Mouse (Mus musculus) erythroblast, embryonic 14.5 days (primary cell): ENCODE data around the gene Krtap5-4. TPM values are rescaled to one million over a fixed set of nuclear protein-coding genes. Genes with fewer than 3 reads are reported as not detected.
"Not testable (repeated sequence)": the region's sequence is repeated elsewhere in the genome, so short reads cannot be mapped to it uniquely, and the experiment has no call there.

Experiments
- H3K27me3 ChIP-seq: 2 replicates; pipeline ENCODE4 v1.6.1; 2012; ENCODE audit warnings: inconsistent platforms; ENCODE audit not compliant: control insufficient read depth
- H3K36me3 ChIP-seq: 2 replicates; pipeline ENCODE4 v1.6.1; 2012; ENCODE audit warnings: mild to moderate bottlenecking, inconsistent platforms; ENCODE audit not compliant: control insufficient read depth
- H3K4me1 ChIP-seq: 2 replicates; pipeline ENCODE4 v1.6.1; 2012; ENCODE audit warnings: inconsistent platforms; ENCODE audit not compliant: control insufficient read depth
- H3K4me3 ChIP-seq: replicated peaks from 2 replicates; pipeline ENCODE3; 2012; ENCODE audit warnings: moderate library complexity, mild to moderate bottlenecking, inconsistent platforms
- H3K9me3 ChIP-seq: 2 replicates; pipeline ENCODE4 v1.6.1; 2012; ENCODE audit warnings: low read length, inconsistent platforms, mixed read lengths; ENCODE audit not compliant: control insufficient read depth
- GATA1 ChIP-seq: IDR thresholded peaks from 2 replicates; pipeline ENCODE4 v1.6.1; 2012; ENCODE audit warnings: low read length, inconsistent platforms, mixed read lengths
- TAL1 ChIP-seq: IDR thresholded peaks from 3 replicates; pipeline ENCODE4 v1.6.1; 2012; ENCODE audit warnings: low read length, inconsistent platforms, mixed read lengths
- polyA plus RNA-seq: library from polyadenylated mRNA; stranded (reverse); fragments of >175 nt; gene quantifications from 2 replicates; pipeline ENCODE4 v1.2.3, GENCODE M21; 2012

The Krtap5-4 gene
- polyA plus RNA-seq = not detected in 2 replicates

DNA sequence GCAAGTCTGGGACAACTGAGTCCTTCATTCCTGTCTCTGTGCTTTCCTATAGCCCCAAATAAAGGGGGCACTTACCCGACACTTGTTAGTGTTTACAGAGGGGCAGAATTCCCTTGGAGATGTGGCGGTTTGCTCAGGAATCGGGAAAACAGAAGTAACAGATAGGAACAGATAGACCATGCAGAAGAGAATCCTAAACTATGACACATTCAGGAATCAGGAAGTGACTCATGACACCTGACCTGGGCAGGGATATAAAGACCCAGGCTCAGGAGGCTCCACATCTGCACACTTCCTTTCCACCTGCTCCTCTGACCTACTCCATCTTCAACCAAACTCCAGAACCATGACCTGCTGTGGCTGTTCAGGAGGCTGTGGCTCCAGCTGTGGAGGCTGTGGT, at the start of gene Krtap5-4:
Krtap5-4 (plus strand) TSS at position 301 of the 400 bp plus-strand sequence.
- TF ChIP-seq GATA1 = no peak
- TF ChIP-seq TAL1 = no peak
- H3K36me3 ChIP-seq = no peaks in the 10 kb centered on the region
- peaks cover 23% of the 10 kb centered on the region for H3K27me3 ChIP-seq
- no peaks in the 10 kb centered on the region for H3K9me3 ChIP-seq
- no peak within 1 kb of the TSS for H3K4me3 ChIP-seq
- no peaks in the 10 kb centered on the region for H3K4me1 ChIP-seq

DNA sequence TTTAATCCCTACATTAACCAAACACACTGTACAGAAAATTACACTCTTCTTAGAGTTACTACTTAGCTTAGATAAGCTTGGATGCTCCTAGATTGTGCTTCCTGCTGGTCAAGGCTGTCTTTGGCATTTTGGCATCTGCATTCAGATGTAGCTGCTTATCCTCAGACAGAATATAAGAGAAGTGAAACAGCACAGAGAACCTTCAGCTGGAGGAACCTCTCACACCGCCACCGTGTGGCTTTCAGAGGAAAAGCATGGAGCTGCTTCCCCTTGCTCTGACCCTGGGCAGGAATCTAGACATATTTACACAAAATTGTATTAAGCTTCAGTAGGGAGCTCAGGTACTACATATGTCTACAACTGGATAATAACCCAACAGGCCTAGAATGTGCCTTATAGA, 47.8 kb upstream of the Krtap5-4 start:
- Histone ChIP-seq H3K4me1 (no peaks in the 10 kb centered on the region), H3K4me3 (no peak overlapping the region), H3K27me3 (peaks cover 2% of the 10 kb centered on the region; the same call in 1 of the 2 replicates), H3K9me3 (no peaks in the 10 kb centered on the region), H3K36me3 (no peaks in the 10 kb centered on the region)
- TF ChIP-seq GATA1 = no peak
- TF ChIP-seq TAL1 = no peak

DNA sequence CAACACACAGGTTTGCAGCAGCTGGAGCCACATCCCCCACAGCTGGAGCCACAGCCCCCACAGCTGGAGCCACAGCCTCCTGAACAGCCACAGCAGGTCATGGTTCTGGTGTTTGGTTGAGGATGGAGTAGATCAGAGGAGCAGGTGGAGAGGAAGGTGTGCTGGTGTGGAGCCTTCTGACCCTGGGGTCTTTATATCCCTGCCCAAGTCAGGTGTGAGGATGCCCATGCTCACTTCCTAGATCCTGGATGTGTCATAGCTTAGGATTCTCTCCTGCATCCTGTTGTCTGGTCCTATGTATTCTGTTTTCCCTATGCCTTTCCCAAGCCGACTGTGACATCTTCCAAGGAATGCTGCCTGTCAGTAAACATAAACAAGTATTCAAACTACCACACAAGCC, 45.1 kb upstream of the Krtap5-4 start, which contains the start of gene Gm2431:
Gm2431 (minus strand) TSS at position 101 of the 400 bp plus-strand sequence.
- H3K9me3 ChIP-seq, H3K4me1 ChIP-seq, H3K4me3 ChIP-seq, H3K36me3 ChIP-seq, H3K27me3 ChIP-seq: not testable (repeated sequence)

DNA sequence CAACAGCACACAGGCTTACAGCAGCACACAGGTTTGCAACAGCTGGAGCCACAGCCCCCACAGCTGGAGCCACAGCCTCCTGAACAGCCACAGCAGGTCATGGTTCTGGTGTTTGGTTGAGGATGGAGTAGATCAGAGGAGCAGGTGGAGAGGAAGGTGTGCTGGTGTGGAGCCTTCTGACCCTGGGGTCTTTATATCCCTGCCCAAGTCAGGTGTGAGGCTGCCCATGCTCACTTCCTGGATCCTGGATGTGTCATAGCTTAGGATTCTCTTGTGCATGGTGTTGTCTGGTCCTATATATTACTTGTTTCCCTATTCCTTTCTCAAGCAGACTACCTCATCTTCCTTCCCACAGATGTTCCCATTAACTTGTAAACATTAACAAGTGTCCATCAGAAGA, 29.1 kb upstream of the Krtap5-4 start, which contains the start of gene Gm4559:
Gm4559 (minus strand) TSS at position 101 of the 400 bp plus-strand sequence.
- not testable (repeated sequence) for H3K36me3 ChIP-seq

DNA sequence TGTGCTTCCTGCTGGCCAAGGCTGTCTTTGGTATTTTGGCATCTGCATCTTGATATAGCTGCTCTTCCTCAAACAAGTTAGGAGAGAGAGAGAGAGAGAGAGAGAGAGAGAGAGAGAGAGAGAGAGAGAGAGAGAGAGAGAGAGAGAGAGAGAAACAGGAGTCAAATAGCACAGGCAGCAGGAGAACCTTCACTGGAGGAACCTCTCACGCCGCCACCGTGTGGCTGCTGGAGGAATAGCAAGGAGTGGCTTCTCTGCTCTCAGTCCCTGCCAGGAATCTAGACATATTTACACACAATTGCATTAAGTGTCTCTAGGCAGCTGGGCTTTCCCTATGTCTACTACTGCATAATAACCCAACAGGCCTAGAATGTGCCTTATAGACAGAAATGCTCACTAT, 25.2 kb upstream of the Krtap5-4 start:
- not testable (repeated sequence) for H3K36me3 ChIP-seq, H3K9me3 ChIP-seq, H3K4me1 ChIP-seq, H3K4me3 ChIP-seq
- peaks cover 24% of the 10 kb centered on the region for H3K27me3 ChIP-seq

More for the DNA sequence above, 29.1 kb upstream of the Krtap5-4 start, which contains the start of gene Gm4559:
- H3K9me3 ChIP-seq, H3K27me3 ChIP-seq, H3K4me1 ChIP-seq, H3K4me3 ChIP-seq: not testable (repeated sequence)

DNA sequence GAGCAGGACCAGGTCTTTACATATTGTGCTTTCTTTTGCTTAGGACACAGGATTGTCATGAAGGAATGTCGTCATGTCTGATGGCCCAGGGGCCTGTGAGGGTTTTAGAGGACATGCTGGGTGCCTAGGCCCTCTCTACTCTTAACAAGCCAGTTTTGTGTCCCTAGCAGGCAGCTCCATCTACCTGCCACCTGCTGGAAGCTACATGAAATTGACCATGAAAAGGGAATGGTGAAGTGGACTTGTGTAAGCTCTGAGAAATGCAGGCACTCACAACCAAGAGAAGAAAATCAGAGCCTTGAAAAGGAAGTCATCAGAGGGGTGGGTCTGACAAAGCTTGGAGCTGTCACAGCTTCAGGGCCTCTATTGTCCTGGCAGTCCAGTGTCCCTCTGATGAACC, 24.1 kb upstream of the Krtap5-4 start:
- H3K36me3 ChIP-seq, H3K4me1 ChIP-seq: not testable (repeated sequence)
- peaks cover 35% of the 10 kb centered on the region for H3K27me3 ChIP-seq

DNA sequence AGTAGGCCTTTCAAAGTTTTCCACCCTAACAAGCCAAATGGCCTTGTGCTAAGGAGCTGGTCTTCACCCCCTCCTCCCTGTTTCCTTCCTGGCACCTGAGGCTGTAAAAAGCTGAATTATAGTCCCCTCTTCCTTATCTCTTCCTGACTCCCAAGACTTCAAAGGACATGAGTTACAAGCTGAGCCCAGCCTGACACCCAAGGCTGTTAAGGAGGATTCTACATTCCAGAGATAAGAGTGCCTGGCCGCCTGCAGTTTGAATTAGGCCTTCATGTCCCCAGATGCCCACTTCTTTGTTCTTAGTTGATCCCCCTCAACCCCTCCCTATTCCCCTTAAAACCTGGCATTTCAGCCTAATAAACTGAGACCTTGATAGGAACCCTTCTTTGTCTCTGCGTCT, 20.5 kb upstream of the Krtap5-4 start:
- H3K4me3 ChIP-seq, H3K36me3 ChIP-seq, H3K4me1 ChIP-seq, H3K9me3 ChIP-seq: not testable (repeated sequence)
- H3K27me3 ChIP-seq = peaks cover 48% of the 10 kb centered on the region

More for the DNA sequence above, 24.1 kb upstream of the Krtap5-4 start:
- not testable (repeated sequence) for H3K4me3 ChIP-seq, H3K9me3 ChIP-seq

DNA sequence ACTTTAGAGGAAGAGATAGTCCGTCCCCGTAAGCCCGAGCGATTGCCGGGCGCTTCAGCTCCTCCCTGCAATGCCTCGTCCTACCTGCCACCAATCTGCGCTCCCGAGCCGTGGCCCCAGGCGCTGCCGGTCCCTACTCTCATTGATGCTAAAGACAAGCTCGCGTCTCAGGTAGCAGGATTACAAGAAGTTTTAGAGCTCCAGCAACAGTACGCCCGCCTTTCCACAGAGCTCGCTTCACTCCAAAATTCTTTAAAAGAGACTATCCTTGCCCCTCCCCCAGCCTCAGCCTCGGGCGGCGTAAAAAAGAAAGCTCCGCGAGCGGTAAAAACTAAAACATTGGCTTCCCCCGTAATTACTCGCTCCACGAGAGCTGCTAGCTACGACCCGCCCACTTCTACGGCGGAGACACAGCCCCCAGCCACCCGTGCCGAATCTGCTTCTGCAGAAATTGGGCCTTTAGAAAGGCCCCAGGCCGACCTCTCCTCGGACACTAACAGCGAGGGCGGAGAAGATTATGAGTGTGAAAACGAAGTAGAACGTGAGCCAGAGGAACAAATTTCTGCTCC, 19.2 kb upstream of the Krtap5-4 start:
- H3K9me3 ChIP-seq = no peaks in the 10 kb centered on the region
- H3K27me3 ChIP-seq = peaks cover 48% of the 10 kb centered on the region
- no peaks in the 10 kb centered on the region for H3K36me3 ChIP-seq
- no peak for TF ChIP-seq TAL1
- TF ChIP-seq GATA1 = no peak
- H3K4me3 ChIP-seq = peak overlapping the region; percentile 54
- H3K4me1 ChIP-seq = peaks cover 1% of the 10 kb centered on the region; the same call in 1 of the 2 replicates

DNA sequence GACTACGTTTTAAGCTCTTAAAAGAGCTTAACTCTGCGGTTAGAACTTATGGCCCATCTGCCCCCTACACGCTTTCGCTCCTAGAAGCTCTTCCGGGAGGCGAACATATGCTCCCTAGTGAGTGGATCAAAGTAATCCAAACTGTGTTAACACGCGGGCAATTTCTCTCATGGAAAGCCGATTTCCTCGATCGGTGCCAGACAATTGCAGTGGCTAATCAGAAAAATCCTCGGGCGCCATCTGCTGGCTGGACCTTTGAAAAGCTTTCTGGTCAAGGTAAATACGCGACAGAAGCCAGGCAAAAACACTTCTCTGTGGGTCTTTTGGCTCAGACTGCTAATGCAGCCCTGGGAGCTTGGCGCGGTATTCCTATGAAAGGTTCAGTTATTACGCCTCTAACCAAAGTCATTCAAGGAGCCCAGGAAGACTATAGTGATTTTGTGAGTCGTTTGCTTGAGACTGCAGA, 18.7 kb upstream of the Krtap5-4 start:
- TF ChIP-seq TAL1 (no peak), GATA1 (no peak)

DNA sequence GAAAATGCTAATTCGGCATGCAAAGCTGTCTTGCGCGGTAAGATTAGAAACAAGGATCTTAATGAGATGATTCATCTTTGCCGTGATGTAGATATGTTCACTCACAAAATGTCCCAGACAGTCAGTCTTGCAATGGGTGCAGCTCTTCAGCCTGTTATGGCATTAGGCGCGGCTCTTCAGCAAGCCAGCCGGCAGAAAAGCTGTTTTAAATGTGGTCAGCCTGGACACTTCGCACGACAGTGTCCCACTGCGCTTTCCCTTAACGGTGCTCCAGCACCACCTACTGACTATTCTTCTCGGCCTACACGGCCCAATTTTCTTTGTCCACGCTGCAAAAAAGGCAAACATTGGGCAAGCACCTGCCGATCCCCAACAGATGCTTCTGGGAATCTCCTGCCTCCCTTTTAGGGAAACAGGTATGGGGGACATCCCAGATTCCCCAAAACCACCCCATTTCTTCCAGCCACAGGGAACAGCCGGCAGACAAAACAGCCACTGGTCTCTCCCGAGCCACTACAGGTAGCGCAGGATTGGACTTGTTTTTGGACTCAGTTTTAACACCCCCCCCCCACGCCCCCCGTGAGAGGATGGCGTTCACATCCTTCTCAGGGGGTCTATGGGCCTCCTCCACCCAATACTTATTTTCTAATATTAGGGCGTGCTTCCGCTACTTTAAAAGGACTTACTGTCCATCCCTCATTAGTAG, 18.1 kb upstream of the Krtap5-4 start:
- Histone ChIP-seq H3K36me3 (no peaks in the 10 kb centered on the region), H3K4me1 (peaks cover 1% of the 10 kb centered on the region; the same call in 1 of the 2 replicates), H3K27me3 (peaks cover 42% of the 10 kb centered on the region), H3K9me3 (no peaks in the 10 kb centered on the region), H3K4me3 (no peak overlapping the region)
- TF ChIP-seq TAL1 (no peak), GATA1 (no peak)

More for the DNA sequence above, 18.7 kb upstream of the Krtap5-4 start:
- Histone ChIP-seq H3K4me1 (peaks cover 1% of the 10 kb centered on the region; the same call in 1 of the 2 replicates), H3K36me3 (no peaks in the 10 kb centered on the region), H3K9me3 (no peaks in the 10 kb centered on the region), H3K4me3 (peak overlapping the region; percentile 54), H3K27me3 (peaks cover 48% of the 10 kb centered on the region)

DNA sequence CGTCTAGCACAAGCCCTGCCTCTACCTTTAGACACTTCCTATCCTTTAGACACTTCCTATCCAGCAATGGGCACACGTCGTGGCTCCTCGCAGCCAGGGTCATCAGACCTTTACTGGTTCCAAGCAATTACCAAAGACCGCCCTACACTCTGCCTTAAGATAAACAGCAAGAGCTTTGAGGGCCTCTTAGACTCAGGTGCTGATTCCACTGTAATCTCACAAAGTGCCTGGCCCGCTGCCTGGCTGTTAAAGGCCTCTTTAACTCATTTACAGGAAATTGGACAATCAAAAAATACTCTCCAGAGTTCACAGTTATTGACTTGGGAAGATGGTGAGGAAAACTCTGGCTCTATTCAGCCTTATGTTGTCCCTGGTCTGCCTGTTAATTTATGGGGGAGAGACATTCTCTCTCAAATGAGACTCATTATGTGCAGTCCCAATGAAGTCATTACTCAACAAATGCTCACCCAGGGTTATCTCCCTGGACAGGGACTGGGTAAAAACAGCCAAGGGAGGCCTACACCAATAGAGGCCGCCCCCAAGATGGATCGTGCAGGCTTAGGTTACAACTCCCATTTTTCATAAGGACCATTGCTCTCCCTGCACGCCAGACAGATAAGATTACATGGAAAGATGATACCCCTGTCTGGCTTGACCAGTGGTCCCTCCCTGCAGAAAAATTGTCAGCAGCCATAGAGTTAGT, 17.3 kb upstream of the Krtap5-4 start:
- H3K9me3 ChIP-seq, H3K36me3 ChIP-seq, H3K4me1 ChIP-seq, H3K4me3 ChIP-seq: not testable (repeated sequence)
- H3K27me3 ChIP-seq = peaks cover 40% of the 10 kb centered on the region

DNA sequence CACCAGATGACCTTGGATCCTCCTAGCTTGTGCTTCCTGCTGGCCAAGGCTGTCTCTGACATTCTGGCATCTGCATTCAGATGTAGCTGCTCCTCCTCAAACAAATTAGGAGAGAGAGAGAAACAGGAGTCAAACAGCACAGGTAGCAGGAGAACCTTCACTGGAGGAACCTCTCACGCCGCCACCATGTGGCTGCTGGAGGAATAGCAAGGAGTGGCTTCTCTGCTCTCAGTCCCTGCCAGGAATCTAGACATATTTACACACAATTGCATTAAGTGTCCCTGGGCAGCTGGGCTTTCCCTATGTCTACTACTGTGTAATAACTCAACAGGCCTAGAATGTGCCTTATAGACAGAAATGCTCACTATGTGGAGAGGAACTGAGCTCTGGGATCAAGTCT, 9.5 kb upstream of the Krtap5-4 start:
- H3K27me3 ChIP-seq, H3K4me3 ChIP-seq, H3K36me3 ChIP-seq, H3K4me1 ChIP-seq, H3K9me3 ChIP-seq: not testable (repeated sequence)
